Mouse (Mus musculus) midbrain, embryonic 16.5 days (tissue): ENCODE measurements around the gene Tenm3. TPM values are rescaled to one million over a fixed set of nuclear protein-coding genes. Genes with fewer than 3 reads are reported as not detected.
A peak's percentile ranks its signal among the peaks of the same experiment; 100 is the strongest.

Experiments used
- ATAC-seq: fragments of 200-750 bp; cut with Nextera tagmentation; 2 replicates; pipeline ENCODE4 v1.8.0; 2017; ENCODE audit warnings: moderate TSS enrichment
- H3K27ac ChIP-seq: fragments of 300-500 bp; sonication (generic); 2 replicates; pipeline ENCODE4 v1.5.1; 2014; ENCODE audit warnings: mild to moderate bottlenecking, low read length, mixed read lengths
- H3K27me3 ChIP-seq: fragments of 300-500 bp; sonication (generic); 2 replicates; pipeline ENCODE4 v1.6.1; 2014; ENCODE audit warnings: low read depth, low read length, mixed read lengths; ENCODE audit not compliant: control insufficient read depth, insufficient read depth
- H3K36me3 ChIP-seq: fragments of 300-500 bp; sonication (generic); 2 replicates; pipeline ENCODE4 v1.6.1; 2014; ENCODE audit warnings: mild to moderate bottlenecking, low read length, moderate library complexity, mixed read lengths; ENCODE audit not compliant: control insufficient read depth, insufficient read depth
- H3K4me1 ChIP-seq: fragments of 300-500 bp; sonication (generic); 2 replicates; pipeline ENCODE4 v1.6.1; 2014; ENCODE audit warnings: mild to moderate bottlenecking, low read length, mixed read lengths; ENCODE audit not compliant: control insufficient read depth, insufficient read depth
- H3K4me2 ChIP-seq: fragments of 300-500 bp; sonication (generic); 2 replicates; pipeline ENCODE4 v1.6.1; 2014; ENCODE audit warnings: mild to moderate bottlenecking, low read length, mixed read lengths
- H3K4me3 ChIP-seq: fragments of 300-500 bp; sonication (generic); 2 replicates; pipeline ENCODE4 v1.5.1; 2014; ENCODE audit warnings: low read depth, mild to moderate bottlenecking, low read length, moderate library complexity, mixed read lengths
- H3K9ac ChIP-seq: fragments of 300-500 bp; sonication (generic); 2 replicates; pipeline ENCODE4 v1.6.1; 2014; ENCODE audit warnings: low read depth, low read length, mixed read lengths
- H3K9me3 ChIP-seq: fragments of 300-500 bp; sonication (generic); replicated peaks from 2 replicates; pipeline ENCODE4 v1.6.1; 2014; ENCODE audit warnings: mild to moderate bottlenecking, low read length, mixed read lengths; ENCODE audit not compliant: control insufficient read depth, poor library complexity, severe bottlenecking
- WGBS: fragments of 180-500 bp; shearing (Covaris S2); extraction: QIAGEN DNeasy Blood & Tissue Kit; methylation state at CpG from one replicate; pipeline ENCODE4 v1.1.7; 2014; 5-methylcytosine and 5-hydroxymethylcytosine counted together
- polyA plus RNA-seq: library from polyadenylated mRNA; unstranded; fragments of >200 nt; fragmentation: Nextera tagmentation; extraction: Ambion mirVana; gene quantifications from 2 replicates; pipeline ENCODE4 v1.2.1, GENCODE M21; 2015

Gene Tenm3
- polyA plus RNA-seq, 1 experiment from 2014 or later, result 37.4 TPM

DNA sequence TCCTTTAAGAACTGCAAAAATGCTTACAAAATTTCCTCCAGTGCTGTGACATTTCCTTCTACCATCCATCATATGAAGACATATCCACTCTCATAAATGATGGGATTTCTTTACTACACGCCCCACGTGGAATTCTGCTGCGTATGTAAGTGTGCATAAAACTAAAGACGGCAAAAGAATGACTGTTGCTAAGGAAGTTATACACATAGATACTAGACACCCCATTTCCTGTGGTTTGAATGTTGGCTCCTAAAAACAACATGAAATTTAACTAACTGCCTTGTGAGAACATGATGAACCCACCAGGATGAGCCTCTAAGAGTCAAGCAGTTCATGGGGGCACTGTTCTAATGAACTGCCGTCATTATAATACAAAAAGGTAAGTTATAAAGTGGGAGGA is 312.0 kb downstream of the Tenm3 start:
- 95% methylated on average over 5 of the region's 5 CpGs for WGBS
- no peak overlapping the region for H3K4me3 ChIP-seq
- H3K9ac ChIP-seq, result no peak overlapping the region
- no peaks in the 10 kb centered on the region for H3K9me3 ChIP-seq
- H3K27ac ChIP-seq, result no peak overlapping the region
- no peaks in the 10 kb centered on the region for H3K4me1 ChIP-seq
- ATAC-seq, result no peak
- no peaks in the 10 kb centered on the region for H3K36me3 ChIP-seq
- no peaks in the 10 kb centered on the region for H3K27me3 ChIP-seq
- no peak overlapping the region for H3K4me2 ChIP-seq

DNA sequence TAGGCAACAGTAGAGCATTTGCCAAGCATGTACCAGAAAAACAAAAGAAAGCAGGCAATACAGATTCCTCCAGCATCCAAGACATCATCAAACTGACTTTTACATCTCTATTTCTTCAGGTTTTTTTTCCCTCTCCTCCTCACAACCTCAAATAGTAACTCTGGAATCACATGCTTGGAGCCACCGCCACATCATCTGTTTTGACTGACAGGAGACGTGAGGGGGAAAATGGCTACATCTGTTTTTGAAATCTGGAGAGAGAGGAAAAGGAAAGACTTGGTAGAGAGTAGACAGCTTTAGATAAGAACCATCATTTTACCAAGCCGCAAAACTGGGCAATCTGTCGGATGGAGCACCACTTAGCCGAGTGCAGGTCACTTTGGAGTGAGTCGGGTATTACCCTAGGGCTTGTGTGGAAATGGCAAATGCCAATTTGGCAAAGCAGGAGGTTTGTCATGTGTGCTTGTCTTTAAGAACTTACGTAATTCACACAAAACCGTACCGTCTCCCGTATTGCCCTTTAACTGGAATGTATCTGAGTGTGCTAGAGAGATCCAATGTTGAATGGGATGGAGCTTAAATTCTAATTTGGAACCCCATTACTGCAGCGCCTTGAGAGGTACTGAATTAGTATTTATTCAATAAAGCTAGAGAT is 312.7 kb downstream of the Tenm3 start:
- H3K4me2 ChIP-seq, result no peak overlapping the region
- 95% methylated on average over 11 of the region's 11 CpGs for WGBS
- ATAC-seq, result no peak
- H3K27ac ChIP-seq, result no peak overlapping the region
- no peaks in the 10 kb centered on the region for H3K4me1 ChIP-seq
- no peaks in the 10 kb centered on the region for H3K27me3 ChIP-seq
- no peak overlapping the region for H3K9ac ChIP-seq
- no peaks in the 10 kb centered on the region for H3K9me3 ChIP-seq
- H3K36me3 ChIP-seq, result no peaks in the 10 kb centered on the region
- H3K4me3 ChIP-seq, result no peak overlapping the region

DNA sequence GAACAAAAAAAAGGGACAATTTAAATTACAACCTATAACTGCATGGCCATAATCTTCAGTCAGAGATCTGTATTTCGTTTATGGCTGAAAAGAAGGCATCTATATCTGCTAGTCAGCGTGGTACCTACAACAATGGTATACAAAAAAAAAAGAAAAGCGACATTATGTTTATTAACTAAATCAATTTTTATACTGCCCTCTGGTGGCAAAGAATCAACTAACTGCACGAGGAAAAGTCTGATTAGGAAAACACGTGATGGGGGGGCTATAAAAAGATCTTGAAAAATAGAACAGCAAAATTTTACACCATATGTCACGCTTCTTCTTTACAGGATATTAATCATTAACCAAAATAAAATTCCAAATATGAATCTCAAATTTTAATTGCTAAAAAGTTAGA is 316.3 kb downstream of the Tenm3 start:
- Histone ChIP-seq H3K4me3 (no peak overlapping the region), H3K27ac (no peak overlapping the region), H3K27me3 (no peaks in the 10 kb centered on the region), H3K9ac (no peak overlapping the region), H3K4me1 (0 out of 2 replicates have a peak, but pooled peaks cover 4% of the 10 kb centered on the region), H3K4me2 (no peak overlapping the region), H3K36me3 (no peaks in the 10 kb centered on the region), H3K9me3 (no peaks in the 10 kb centered on the region)
- WGBS, result 23% methylated on average over 6 of the region's 6 CpGs
- ATAC-seq, result no peak

GRCm38 (mm10) chr8:48522536-48523123 is 321.1 kb downstream of the Tenm3 start:
- H3K9me3 ChIP-seq, result no peaks in the 10 kb centered on the region
- H3K4me3 ChIP-seq, result no peak overlapping the region
- no peak overlapping the region for H3K27ac ChIP-seq
- WGBS, result 93% methylated on average over 4 of the region's 4 CpGs
- no peaks in the 10 kb centered on the region for H3K27me3 ChIP-seq
- H3K36me3 ChIP-seq, result no peaks in the 10 kb centered on the region
- 0 out of 2 replicates have a peak, but pooled peaks cover 4% of the 10 kb centered on the region for H3K4me1 ChIP-seq
- peak; percentile 62 for ATAC-seq
- H3K4me2 ChIP-seq, result no peak overlapping the region
- H3K9ac ChIP-seq, result no peak overlapping the region

GRCm38 (mm10) chr8:48522004-48522403 is 321.7 kb downstream of the Tenm3 start:
- Histone ChIP-seq H3K4me2 (no peak overlapping the region), H3K4me1 (0 out of 2 replicates have a peak, but pooled peaks cover 4% of the 10 kb centered on the region), H3K9ac (no peak overlapping the region), H3K27ac (no peak overlapping the region), H3K9me3 (no peaks in the 10 kb centered on the region), H3K36me3 (no peaks in the 10 kb centered on the region), H3K4me3 (no peak overlapping the region), H3K27me3 (no peaks in the 10 kb centered on the region)
- no peak for ATAC-seq
- WGBS, result 70% methylated on average over 8 of the region's 8 CpGs

DNA sequence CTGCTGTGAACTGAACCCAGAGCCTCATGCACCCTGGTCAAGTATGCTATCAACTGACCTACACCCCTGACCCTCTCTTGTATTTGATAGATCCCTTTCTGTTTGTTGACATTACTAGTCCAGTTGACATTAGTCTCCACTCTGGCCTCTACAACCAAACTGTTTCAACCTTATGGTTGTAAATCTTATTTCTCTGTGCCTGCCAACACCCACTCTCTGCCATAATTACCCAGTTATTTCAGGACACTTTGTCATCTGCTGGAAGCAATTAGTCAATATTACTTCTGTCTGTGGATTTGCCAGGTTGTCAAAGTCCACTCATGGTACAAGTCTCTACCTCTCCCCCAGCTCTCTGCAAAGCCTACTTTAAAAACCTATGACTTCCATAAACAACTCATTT is 326.3 kb downstream of the Tenm3 start:
- Histone ChIP-seq H3K4me2 (no peak overlapping the region), H3K4me3 (no peak overlapping the region), H3K36me3 (no peaks in the 10 kb centered on the region), H3K9ac (no peak overlapping the region), H3K27ac (no peak overlapping the region), H3K27me3 (no peaks in the 10 kb centered on the region), H3K4me1 (no peaks in the 10 kb centered on the region), H3K9me3 (no peaks in the 10 kb centered on the region)
- no peak for ATAC-seq

- Histone ChIP-seq H3K36me3 (no peaks in the 10 kb centered on the region), H3K27me3 (no peaks in the 10 kb centered on the region), H3K9ac (no peak overlapping the region), H3K4me1 (peaks cover 4% of the 10 kb centered on the region; the same call in 1 of the 2 replicates), H3K4me2 (no peak overlapping the region), H3K4me3 (no peak overlapping the region), H3K27ac (no peak overlapping the region), H3K9me3 (no peaks in the 10 kb centered on the region)
- no peak for ATAC-seq
- WGBS, result 95% methylated on average over 4 of the region's 4 CpGs
These were observed 329.5 kb downstream of the Tenm3 start for GRCm38 (mm10) chr8:48514230-48514629.

DNA sequence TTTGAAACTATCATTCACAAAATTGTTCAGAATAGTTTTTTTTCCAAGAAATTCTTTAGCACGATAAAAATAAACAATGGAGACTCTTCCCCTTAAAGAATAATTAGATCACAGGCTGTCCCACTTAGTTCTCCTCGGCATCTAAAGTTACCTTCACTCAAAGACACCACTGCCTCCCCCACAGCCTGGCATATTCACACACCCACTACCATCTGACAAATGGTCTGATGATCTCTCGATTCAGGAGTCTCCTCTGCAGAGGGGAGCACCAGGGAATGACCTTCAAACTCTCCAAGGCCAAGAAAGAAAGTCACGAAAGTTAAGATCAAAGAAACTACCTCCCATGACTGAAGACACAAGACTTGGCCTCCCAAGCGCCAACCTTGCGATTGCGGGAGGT is 329.9 kb downstream of the Tenm3 start:
- H3K9me3 ChIP-seq, result no peaks in the 10 kb centered on the region
- no peak overlapping the region for H3K27ac ChIP-seq
- H3K4me3 ChIP-seq, result no peak overlapping the region
- no peak for ATAC-seq
- no peak overlapping the region for H3K9ac ChIP-seq
- H3K4me1 ChIP-seq, result peaks cover 6% of the 10 kb centered on the region
- no peaks in the 10 kb centered on the region for H3K36me3 ChIP-seq
- no peak overlapping the region for H3K4me2 ChIP-seq
- 90% methylated on average over 7 of the region's 7 CpGs for WGBS
- H3K27me3 ChIP-seq, result no peaks in the 10 kb centered on the region

- Histone ChIP-seq H3K4me2 (peak overlapping the region; percentile 7), H3K4me1 (peaks cover 17% of the 10 kb centered on the region), H3K9ac (no peak overlapping the region), H3K27me3 (no peaks in the 10 kb centered on the region), H3K4me3 (no peak overlapping the region; the same call in 1 of the 2 replicates), H3K36me3 (no peaks in the 10 kb centered on the region), H3K27ac (0 out of 2 replicates have a peak overlapping the region, but pooled peaks have one; percentile 20), H3K9me3 (no peaks in the 10 kb centered on the region)
- no peak for ATAC-seq
- WGBS, result 74% methylated on average over 12 of the region's 12 CpGs
These were observed 332.2 kb downstream of the Tenm3 start for GRCm38 (mm10) chr8:48511546-48511945.
